Mouse (Mus musculus) E14TG2a.4 (cell line): ENCODE measurements around the gene Unkl.

Source experiments
- H3K27me3 ChIP-seq: 2 replicates; pipeline ENCODE4 v1.6.1; 2014; ENCODE audit warnings: low read length, control low read depth; ENCODE audit not compliant: insufficient read depth
- H3K36me3 ChIP-seq: 2 replicates; pipeline ENCODE4 v1.6.1; 2014; ENCODE audit warnings: low read length, control low read depth; ENCODE audit not compliant: insufficient read depth
- H3K4me1 ChIP-seq: replicated peaks from 2 replicates; pipeline ENCODE4 v1.6.1; 2014; ENCODE audit warnings: low read depth, low read length, control low read depth
- H3K4me3 ChIP-seq: replicated peaks from 2 replicates; pipeline ENCODE4 v1.5.1; 2014; ENCODE audit warnings: mild to moderate bottlenecking, low read length
- H3K9me3 ChIP-seq: 2 replicates; pipeline ENCODE4 v1.6.1; 2014; ENCODE audit warnings: low read length, control low read depth
- CTCF ChIP-seq: conservative IDR thresholded peaks from 2 replicates; pipeline ENCODE4 v1.5.1; 2014; ENCODE audit warnings: low read length
- NANOG ChIP-seq: IDR thresholded peaks from 2 replicates; pipeline ENCODE4 v1.6.1; 2014; ENCODE audit warnings: borderline replicate concordance, low read length, mixed read lengths
- POU5F1 ChIP-seq: IDR thresholded peaks from 2 replicates; pipeline ENCODE4 v1.6.1; 2014; ENCODE audit warnings: low read length, borderline replicate concordance

Gene Unkl

DNA sequence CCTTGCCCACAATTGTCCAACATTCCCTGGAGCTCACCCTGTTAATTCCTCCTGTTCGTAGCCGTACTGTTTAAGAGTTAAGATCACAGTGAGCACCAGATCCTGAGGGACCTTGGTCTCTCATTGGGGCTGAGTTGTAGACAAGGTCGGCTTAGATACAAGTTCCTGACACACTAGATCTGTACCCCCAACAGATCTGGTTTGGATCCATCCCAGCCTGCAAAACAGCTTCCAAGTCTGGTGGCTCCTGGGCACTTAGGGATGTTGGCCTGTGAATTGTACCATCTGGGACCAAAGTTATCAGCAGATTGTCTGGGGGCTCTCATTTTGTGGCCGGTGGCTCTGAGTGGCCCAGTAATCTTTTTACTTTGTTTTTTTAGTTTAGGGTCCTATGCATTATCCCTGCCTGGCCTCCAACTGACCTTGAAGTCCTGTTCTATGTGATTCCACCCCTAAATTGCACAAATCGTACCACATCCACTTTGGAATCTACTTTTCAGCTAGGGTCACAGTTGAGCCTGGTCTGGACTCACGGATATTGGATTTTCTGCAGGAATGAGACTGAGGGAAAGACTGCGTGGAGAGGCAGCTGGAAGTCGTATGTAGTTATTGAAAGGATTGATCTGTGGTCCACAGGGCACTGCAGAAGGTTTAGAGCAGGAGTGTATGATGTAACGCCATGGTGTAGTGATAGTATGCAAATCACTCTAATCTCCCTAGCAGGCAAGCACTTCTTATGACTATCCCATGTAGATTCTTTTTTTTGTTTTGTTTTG lies 86.6 kb downstream of the Unkl start, which contains the start of gene Ube2i:
Ube2i (minus strand) TSS at position 52 of the 776 bp plus-strand sequence.
- H3K9me3 ChIP-seq: no peaks in the 10 kb centered on the region
- peak within 1 kb of the TSS; percentile 100 for H3K4me3 ChIP-seq
- TF ChIP-seq POU5F1 (no peak), CTCF (no peak), NANOG (no peak)
- H3K4me1 ChIP-seq: peaks cover 47% of the 10 kb centered on the region
- H3K36me3 ChIP-seq: peaks cover 23% of the 10 kb centered on the region
- no peaks in the 10 kb centered on the region for H3K27me3 ChIP-seq

GRCm38 (mm10) chr17:25275833-25276232 lies 87.6 kb downstream of the Unkl start:
- Histone ChIP-seq H3K36me3 (peaks cover 13% of the 10 kb centered on the region), H3K4me3 (no peak overlapping the region), H3K9me3 (no peaks in the 10 kb centered on the region), H3K27me3 (no peaks in the 10 kb centered on the region), H3K4me1 (peaks cover 36% of the 10 kb centered on the region)
- TF ChIP-seq CTCF: no peak
- TF ChIP-seq NANOG: no peak
- no peak for TF ChIP-seq POU5F1

DNA sequence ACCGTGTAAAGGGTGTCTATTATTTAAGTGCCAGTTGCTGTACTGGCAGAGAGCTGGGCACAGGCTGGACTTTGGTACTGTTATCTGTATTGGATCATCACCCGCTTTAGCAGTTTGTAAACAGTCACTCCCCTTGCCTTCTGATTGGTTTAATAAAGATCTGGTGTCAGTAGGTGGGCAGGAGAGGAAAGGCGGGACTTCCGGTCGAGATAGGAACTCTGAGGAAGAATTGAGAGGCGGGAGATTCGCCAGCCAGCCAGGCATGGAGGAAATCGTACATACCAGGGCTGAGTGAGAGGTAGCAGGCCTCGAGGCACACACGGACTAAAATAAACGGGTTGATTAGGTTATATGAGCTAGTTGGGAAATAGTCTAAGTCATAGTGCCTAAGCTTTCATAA lies 93.9 kb downstream of the Unkl start:
- TF ChIP-seq NANOG (no peak), POU5F1 (no peak)
- peaks cover 19% of the 10 kb centered on the region for H3K4me1 ChIP-seq

More for the DNA sequence above, 93.9 kb downstream of the Unkl start:
- H3K36me3 ChIP-seq: no peaks in the 10 kb centered on the region
- H3K9me3 ChIP-seq: no peaks in the 10 kb centered on the region
- peak overlapping the region; percentile 63 for H3K4me3 ChIP-seq
- H3K27me3 ChIP-seq: no peaks in the 10 kb centered on the region
